33 mouse cellular contexts compared by ENCODE assay signal in genomic region chr7:57623718-57624117, GRCm38 (mm10).
"Had no signal": no experiment of that assay in that cellular context is flagged by ENCODE, and none has a peak within 500 bp of the region (broad histone marks: within the 10 kb centered on the region; RNA-seq: fewer than 3 reads in every experiment).

No protein-coding gene starts in this region.

- H3K9me3 ChIP-seq: heart, embryonic 10.5 days; heart, embryonic 12.5 days; heart, embryonic 13.5 days; heart, embryonic 15.5 days; hindbrain, embryonic 10.5 days; hindbrain, embryonic 12.5 days; hindbrain, embryonic 13.5 days; hindbrain, embryonic 15.5 days; intestine, embryonic 15.5 days; kidney, embryonic 15.5 days had no signal

- H3K36me3 ChIP-seq: heart, embryonic 10.5 days; heart, embryonic 12.5 days; heart, embryonic 13.5 days; heart, embryonic 15.5 days; hindbrain, embryonic 10.5 days; hindbrain, embryonic 12.5 days; hindbrain, embryonic 13.5 days; hindbrain, embryonic 15.5 days; intestine, embryonic 15.5 days; kidney, embryonic 15.5 days had no signal

- DNase-seq: heart, postnatal 10 days; heart, postnatal 14 days; heart, postnatal 36 days; heart, postnatal 4 days; kidney, adult 11 months; kidney, adult 18-20 months; kidney, adult 2 months; kidney, adult 8-10 months; kidney, adult 9 months; kidney, postnatal 10 days; kidney, postnatal 14 days; kidney, postnatal 25 days; kidney, postnatal 36 days; kidney, postnatal 4 days; layer of hippocampus, adult 9-11 months had no signal

- H3K4me1 ChIP-seq: heart, embryonic 10.5 days; heart, embryonic 12.5 days; heart, embryonic 13.5 days; heart, embryonic 15.5 days; hindbrain, embryonic 10.5 days; hindbrain, embryonic 12.5 days; hindbrain, embryonic 13.5 days; hindbrain, embryonic 15.5 days; intestine, embryonic 15.5 days; kidney, embryonic 15.5 days had no signal

- H3K27ac ChIP-seq: heart, embryonic 10.5 days; heart, embryonic 13.5 days; heart, embryonic 15.5 days; hindbrain, embryonic 10.5 days; hindbrain, embryonic 12.5 days; hindbrain, embryonic 13.5 days; hindbrain, embryonic 14.5 days; hindbrain, embryonic 15.5 days; hindbrain, postnatal 0 days; intestine, embryonic 15.5 days; kidney, embryonic 15.5 days; kidney, postnatal 0 days; left cerebral cortex, adult 2 months had no signal

- ATAC-seq: hindbrain, embryonic 16.5 days; hindbrain, postnatal 0 days; inflammation-experienced regulatory T-cells, adult 6 months; intestine, embryonic 15.5 days; intestine, embryonic 16.5 days; intestine, postnatal 0 days had no signal

- H3K4me3 ChIP-seq: heart, embryonic 10.5 days; heart, embryonic 12.5 days; heart, embryonic 13.5 days; heart, embryonic 15.5 days; hindbrain, embryonic 10.5 days; hindbrain, embryonic 12.5 days; hindbrain, embryonic 13.5 days; hindbrain, embryonic 15.5 days; intestine, embryonic 15.5 days; kidney, embryonic 15.5 days; left cerebral cortex, adult 2 months had no signal

- H3K27me3 ChIP-seq: heart, embryonic 12.5 days; heart, embryonic 13.5 days; heart, embryonic 15.5 days; hindbrain, embryonic 12.5 days; hindbrain, embryonic 13.5 days; hindbrain, embryonic 15.5 days; intestine, embryonic 15.5 days; kidney, embryonic 15.5 days had no signal
